Mouse (Mus musculus) stomach, postnatal 0 days (tissue): ENCODE measurements around the gene Irf2bp2. TPM values are rescaled to one million over a fixed set of nuclear protein-coding genes. Genes with fewer than 3 reads are reported as not detected.
A peak's percentile ranks its signal among the peaks of the same experiment; 100 is the strongest.

ENCODE experiments used
- ATAC-seq: fragments of 200-750 bp; cut with Nextera tagmentation; 2 replicates; pipeline ENCODE4 v1.8.0; 2017; ENCODE audit not compliant: low FRiP score, low TSS enrichment
- DNase-seq: peaks from one replicate; pipeline ENCODE4 v3.0.0-alpha.2; 2016; ENCODE audit warnings: low spot score
- H3K27ac ChIP-seq: fragments of 300-500 bp; sonication (generic); replicated peaks from 2 replicates; pipeline ENCODE4 v1.5.1; 2014; ENCODE audit warnings: mild to moderate bottlenecking, control low read depth
- H3K27me3 ChIP-seq: fragments of 300-500 bp; sonication (generic); 2 replicates; pipeline ENCODE4 v1.6.1; 2014; ENCODE audit warnings: low read length; ENCODE audit not compliant: control insufficient read depth, insufficient read depth
- H3K36me3 ChIP-seq: fragments of 300-500 bp; sonication (generic); 2 replicates; pipeline ENCODE4 v1.6.1; 2014; ENCODE audit warnings: low read length, mixed read lengths; ENCODE audit not compliant: control insufficient read depth, insufficient read depth
- H3K4me1 ChIP-seq: fragments of 300-500 bp; sonication (generic); replicated peaks from 2 replicates; pipeline ENCODE4 v1.6.1; 2014; ENCODE audit warnings: antibody characterized with exemption; ENCODE audit not compliant: control insufficient read depth, insufficient read depth
- H3K4me2 ChIP-seq: fragments of 300-500 bp; sonication (generic); replicated peaks from 2 replicates; pipeline ENCODE4 v1.6.1; 2014; ENCODE audit warnings: low read depth, mild to moderate bottlenecking, control low read depth, moderate library complexity
- H3K4me3 ChIP-seq: fragments of 300-500 bp; sonication (generic); 2 replicates; pipeline ENCODE4 v1.5.1; 2014; ENCODE audit warnings: low read depth, low read length, control low read depth
- H3K9ac ChIP-seq: fragments of 300-500 bp; sonication (generic); 2 replicates; pipeline ENCODE4 v1.6.1; 2014; ENCODE audit warnings: mild to moderate bottlenecking, low read length, control low read depth, mixed read lengths
- H3K9me3 ChIP-seq: fragments of 300-500 bp; sonication (generic); 2 replicates; pipeline ENCODE4 v1.6.1; 2016; ENCODE audit warnings: low read length; ENCODE audit not compliant: control insufficient read depth
- CTCF ChIP-seq: IDR thresholded peaks from 2 replicates; pipeline ENCODE4 v1.5.1; 2016; ENCODE audit warnings: antibody characterized with exemption, low read depth, mild to moderate bottlenecking, moderate library complexity
- EP300 ChIP-seq: optimal IDR thresholded peaks from 2 replicates; pipeline ENCODE3; 2016; ENCODE audit warnings: antibody characterized with exemption
- WGBS: fragments of 180-500 bp; shearing (Covaris S2); extraction: QIAGEN DNeasy Blood & Tissue Kit; methylation state at CpG from one replicate; pipeline ENCODE4 v1.1.7; 2014; 5-methylcytosine and 5-hydroxymethylcytosine counted together
- polyA plus RNA-seq: library from polyadenylated mRNA; unstranded; fragments of >200 nt; fragmentation: Nextera tagmentation; extraction: Ambion mirVana; gene quantifications from 2 replicates; pipeline ENCODE4 v1.2.1, GENCODE M21; 2015

Gene Irf2bp2
- polyA plus RNA-seq, 1 experiment from 2014 or later, result 10.1 TPM

- Histone ChIP-seq H3K9me3 (no peaks in the 10 kb centered on the region), H3K36me3 (peaks cover 10% of the 10 kb centered on the region; the same call in 1 of the 2 replicates), H3K27ac (peak overlapping the region; percentile 97), H3K27me3 (no peaks in the 10 kb centered on the region), H3K9ac (peak overlapping the region; percentile 76), H3K4me2 (peak overlapping the region; percentile 83), H3K4me3 (peak overlapping the region; percentile 40), H3K4me1 (peaks cover 5% of the 10 kb centered on the region; the same call in 1 of the 2 replicates)
- WGBS, result 1% methylated on average over 62 of the region's 68 CpGs
- DNase-seq (peak; percentile 85), ATAC-seq (peak; percentile 75)
- TF ChIP-seq CTCF (no peak), EP300 (no peak)
Observed at GRCm38 (mm10) chr8:126583971-126584843, 9.6 kb downstream of the Irf2bp2 start.

DNA sequence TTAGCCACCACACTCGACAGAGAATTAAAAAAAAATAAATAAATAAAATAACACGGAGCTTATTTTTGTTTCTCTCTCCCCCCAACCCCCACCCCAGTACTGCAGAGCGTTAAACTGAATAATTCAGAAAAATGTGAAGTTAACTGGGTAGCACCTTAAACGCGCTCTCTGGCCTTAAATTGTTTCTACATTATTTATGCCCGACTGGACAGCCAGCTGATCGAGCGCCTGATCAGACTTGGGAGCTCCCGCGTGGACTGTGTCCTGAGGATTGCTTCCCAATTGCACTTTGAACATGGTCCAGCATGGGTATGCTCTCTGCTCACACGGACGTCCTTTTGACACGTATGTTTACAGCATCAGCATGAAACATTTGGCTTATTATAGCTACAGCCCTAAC, 10.3 kb downstream of the Irf2bp2 start:
- H3K4me1 ChIP-seq, result peaks cover 5% of the 10 kb centered on the region; the same call in 1 of the 2 replicates

DNA sequence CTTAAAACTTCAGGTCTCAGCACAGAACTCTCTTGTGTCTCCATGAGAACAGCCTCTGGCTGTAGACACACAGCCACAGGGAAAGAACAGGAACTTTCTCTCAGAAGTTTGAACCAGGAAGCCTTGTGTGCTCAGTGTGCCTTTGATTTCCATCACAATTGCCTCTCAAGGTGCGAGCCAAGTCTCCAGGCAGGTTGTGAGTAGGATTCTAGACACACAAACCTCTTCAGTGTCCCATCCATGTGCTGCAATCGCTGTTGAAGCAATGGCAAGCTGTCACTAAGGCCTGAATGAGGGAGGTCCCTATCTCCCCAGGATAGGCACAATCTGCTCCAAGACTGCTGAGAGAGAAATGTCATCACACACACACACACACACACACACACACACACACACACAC, 10.8 kb downstream of the Irf2bp2 start:
- no peak overlapping the region for H3K4me2 ChIP-seq
- H3K27ac ChIP-seq, result peak overlapping the region; percentile 97
- WGBS, result 46% methylated on average over 2 of the region's 2 CpGs
- ATAC-seq (no peak), DNase-seq (no peak)
- H3K9me3 ChIP-seq, result no peaks in the 10 kb centered on the region
- no peaks in the 10 kb centered on the region for H3K27me3 ChIP-seq
- no peak overlapping the region for H3K4me3 ChIP-seq
- TF ChIP-seq CTCF (no peak), EP300 (no peak)
- peaks cover 4% of the 10 kb centered on the region; the same call in 1 of the 2 replicates for H3K36me3 ChIP-seq
- H3K9ac ChIP-seq, result no peak overlapping the region
- peaks cover 5% of the 10 kb centered on the region; the same call in 1 of the 2 replicates for H3K4me1 ChIP-seq

More for the DNA sequence above, 10.3 kb downstream of the Irf2bp2 start:
- WGBS, result 10% methylated on average over 13 of the region's 13 CpGs
- Histone ChIP-seq H3K4me2 (peak overlapping the region; percentile 83), H3K9me3 (no peaks in the 10 kb centered on the region), H3K36me3 (peaks cover 4% of the 10 kb centered on the region; the same call in 1 of the 2 replicates), H3K9ac (peak overlapping the region; percentile 76), H3K4me3 (peak overlapping the region; percentile 40), H3K27me3 (no peaks in the 10 kb centered on the region), H3K27ac (peak overlapping the region; percentile 97)
- ATAC-seq, result peak; percentile 35; the same call in 1 of the 2 replicates
- no peak for DNase-seq
- TF ChIP-seq EP300, result peak; percentile 33
- no peak for TF ChIP-seq CTCF

DNA sequence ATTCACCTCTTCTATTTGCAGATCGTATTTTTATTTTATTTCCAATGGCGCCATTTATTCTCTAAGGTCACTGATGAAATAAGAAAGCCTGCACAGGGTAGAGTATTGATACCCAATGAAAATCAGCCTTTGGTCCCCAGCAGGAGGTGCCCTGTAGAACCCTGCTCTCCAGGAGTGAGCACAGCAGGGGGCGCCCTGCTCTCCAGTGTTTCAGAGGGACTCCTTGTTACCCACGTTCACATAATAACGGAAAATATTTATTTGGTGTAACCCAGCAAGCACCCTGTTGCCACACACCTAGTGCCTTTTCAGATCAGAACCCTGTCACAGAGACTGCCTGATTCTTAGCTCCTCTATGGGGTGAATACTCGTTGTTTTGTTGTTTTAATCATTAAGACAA, 11.3 kb downstream of the Irf2bp2 start:
- H3K27ac ChIP-seq, result peak overlapping the region; percentile 97
- ATAC-seq, result no peak
- peaks cover 4% of the 10 kb centered on the region; the same call in 1 of the 2 replicates for H3K36me3 ChIP-seq
- no peaks in the 10 kb centered on the region for H3K27me3 ChIP-seq
- H3K9ac ChIP-seq, result no peak overlapping the region
- H3K4me3 ChIP-seq, result no peak overlapping the region
- DNase-seq, result peak; percentile 75
- peaks cover 5% of the 10 kb centered on the region; the same call in 1 of the 2 replicates for H3K4me1 ChIP-seq
- no peak overlapping the region for H3K4me2 ChIP-seq
- H3K9me3 ChIP-seq, result no peaks in the 10 kb centered on the region
- WGBS, result 43% methylated on average over 6 of the region's 6 CpGs
- TF ChIP-seq EP300 (no peak), CTCF (peak; percentile 82)

DNA sequence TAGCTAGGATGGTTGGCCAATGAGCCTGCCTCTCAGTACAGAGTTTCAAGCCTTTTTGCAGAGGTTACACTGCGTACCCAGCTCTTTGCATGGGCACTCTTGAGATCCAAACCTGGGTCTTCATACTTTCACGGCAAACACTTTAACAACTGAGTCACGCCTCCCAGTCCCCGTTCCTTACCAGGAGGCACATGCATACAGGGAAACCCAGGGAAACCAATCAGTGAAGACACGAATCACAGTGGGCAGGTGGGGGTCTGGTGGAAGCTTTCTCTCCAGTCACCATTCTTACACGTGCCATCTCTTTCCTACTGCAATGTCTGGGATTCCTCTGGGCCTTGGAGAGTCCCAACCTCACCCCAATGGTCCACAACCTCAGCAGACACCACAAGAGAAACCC, 12.1 kb downstream of the Irf2bp2 start:
- TF ChIP-seq EP300 (no peak), CTCF (no peak)
- Histone ChIP-seq H3K4me2 (no peak overlapping the region), H3K4me3 (no peak overlapping the region), H3K27me3 (no peaks in the 10 kb centered on the region), H3K9me3 (no peaks in the 10 kb centered on the region), H3K36me3 (peaks cover 2% of the 10 kb centered on the region; the same call in 1 of the 2 replicates), H3K4me1 (peaks cover 5% of the 10 kb centered on the region; the same call in 1 of the 2 replicates), H3K9ac (no peak overlapping the region), H3K27ac (no peak overlapping the region)
- 96% methylated on average over 6 of the region's 6 CpGs for WGBS
- no peak for DNase-seq
- ATAC-seq, result no peak

GRCm38 (mm10) chr8:126580826-126581225, 13.0 kb downstream of the Irf2bp2 start:
- ATAC-seq, result no peak
- H3K4me2 ChIP-seq, result no peak overlapping the region
- no peak for TF ChIP-seq EP300
- H3K27ac ChIP-seq, result no peak overlapping the region
- no peaks in the 10 kb centered on the region for H3K36me3 ChIP-seq
- no peak for DNase-seq
- peaks cover 5% of the 10 kb centered on the region; the same call in 1 of the 2 replicates for H3K4me1 ChIP-seq
- no peak overlapping the region for H3K9ac ChIP-seq
- no peaks in the 10 kb centered on the region for H3K27me3 ChIP-seq
- H3K4me3 ChIP-seq, result no peak overlapping the region
- no peaks in the 10 kb centered on the region for H3K9me3 ChIP-seq
- 94% methylated on average over 4 of the region's 4 CpGs for WGBS
